Mouse (Mus musculus) macrophage (primary cell): ENCODE measurements at regions not wholly inside any gene's neighbourhood (a gene's known extent, or its start where the extent isn't known, plus 50 kb on each side); places are given as distances from the start of the nearest gene placed in this dataset.

Experiments used
- H3K27ac ChIP-seq: fragments of 350-480 bp; formaldehyde crosslinking; 2 replicates; pipeline ENCODE4 v1.9.0; 2021
- H3K36me3 ChIP-seq: fragments of 350-480 bp; formaldehyde crosslinking; 2 replicates; pipeline ENCODE4 v1.9.0; 2021; ENCODE audit errors: inconsistent target
- H3K4me3 ChIP-seq: fragments of 350-480 bp; formaldehyde crosslinking; 2 replicates; pipeline ENCODE4 v1.9.0; 2021; ENCODE audit errors: inconsistent target
- H3K79me2 ChIP-seq: fragments of 350-480 bp; formaldehyde crosslinking; 2 replicates; pipeline ENCODE4 v1.9.0; 2021; ENCODE audit errors: inconsistent target
- WGBS: methylation state at CpG from one replicate; pipeline ENCODE4 v1.1.7; 2026; ENCODE audit warnings: inconsistent platforms; ENCODE audit not compliant: missing documents; 5-methylcytosine and 5-hydroxymethylcytosine counted together

DNA sequence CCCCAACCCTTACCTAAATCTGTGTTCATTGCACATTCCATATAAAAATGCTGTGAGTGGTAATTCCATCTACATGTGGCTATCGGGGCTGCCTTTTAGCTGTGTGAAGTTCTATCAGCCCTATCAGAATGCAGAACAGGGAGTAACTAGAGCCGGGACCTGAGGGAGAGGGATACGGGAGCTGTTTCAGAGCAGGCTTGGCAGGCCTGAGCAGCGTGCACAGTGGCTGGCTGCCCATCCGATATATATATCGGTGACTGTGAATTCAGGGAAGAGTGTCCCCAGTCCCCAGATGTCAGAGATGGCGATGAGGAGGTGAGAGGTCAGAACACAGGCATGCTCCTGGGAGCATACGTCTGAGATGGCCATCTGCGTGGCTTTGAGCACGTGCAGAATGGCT, 79.0 kb downstream of the Arl4c start:
- no peaks in the 10 kb centered on the region for H3K36me3 ChIP-seq
- H3K4me3 ChIP-seq: no peak overlapping the region
- no peak overlapping the region for H3K27ac ChIP-seq
- 97% methylated on average over 10 of the region's 10 CpGs for WGBS
- no peaks in the 10 kb centered on the region for H3K79me2 ChIP-seq

DNA sequence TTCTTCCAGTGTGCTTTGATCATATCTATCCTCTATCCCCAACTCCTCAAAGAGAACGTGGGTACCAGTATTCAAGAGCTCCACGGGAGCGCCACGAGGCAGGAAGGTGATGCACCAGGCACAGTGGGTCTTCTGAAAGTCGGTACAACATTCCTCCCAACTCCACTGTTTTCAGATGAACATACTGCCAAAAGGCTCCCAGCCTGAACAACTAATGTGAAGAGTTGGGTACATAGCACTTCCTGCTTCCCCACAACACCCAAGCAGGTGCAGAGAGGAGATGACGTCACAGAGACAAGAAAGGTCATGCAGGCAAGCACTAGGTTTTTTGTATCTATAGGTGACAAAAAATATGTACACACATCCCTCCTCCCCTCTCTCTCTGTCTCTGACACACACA, 79.7 kb downstream of the Arl4c start:
- 87% methylated on average over 6 of the region's 6 CpGs for WGBS
- Histone ChIP-seq H3K27ac (no peak overlapping the region), H3K79me2 (no peaks in the 10 kb centered on the region)

GRCm38 (mm10) chr1:88621214-88621613, 80.8 kb downstream of the Arl4c start:
- no peak overlapping the region for H3K4me3 ChIP-seq
- no peaks in the 10 kb centered on the region for H3K36me3 ChIP-seq
- H3K79me2 ChIP-seq: no peaks in the 10 kb centered on the region
- 48% methylated on average over 2 of the region's 2 CpGs for WGBS
- H3K27ac ChIP-seq: no peak overlapping the region

More for the DNA sequence above, 79.7 kb downstream of the Arl4c start:
- H3K36me3 ChIP-seq: no peaks in the 10 kb centered on the region
- H3K4me3 ChIP-seq: no peak overlapping the region

DNA sequence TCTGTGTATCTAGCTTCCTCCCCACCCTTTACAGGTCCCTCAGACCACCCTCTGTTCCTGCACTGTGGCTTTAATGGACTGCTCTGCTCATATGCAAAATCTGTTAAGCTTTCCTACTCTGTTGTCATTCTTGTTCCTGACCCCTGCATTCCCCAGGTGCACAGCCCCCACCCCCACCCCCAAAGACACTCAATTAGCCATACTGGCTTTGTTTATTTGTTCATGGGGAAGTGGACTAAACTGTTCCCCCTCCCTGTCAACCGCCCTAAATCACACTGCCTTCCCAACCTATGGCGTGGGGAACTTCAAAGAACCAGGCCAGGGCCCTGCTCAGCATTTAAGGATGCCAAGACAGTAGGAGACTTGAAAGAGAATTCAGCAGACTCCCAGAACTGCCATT, 89.0 kb downstream of the Arl4c start:
- Histone ChIP-seq H3K79me2 (no peaks in the 10 kb centered on the region), H3K27ac (no peak overlapping the region), H3K36me3 (no peaks in the 10 kb centered on the region), H3K4me3 (no peak overlapping the region)
- 90% methylated on average over 2 of the region's 2 CpGs for WGBS

DNA sequence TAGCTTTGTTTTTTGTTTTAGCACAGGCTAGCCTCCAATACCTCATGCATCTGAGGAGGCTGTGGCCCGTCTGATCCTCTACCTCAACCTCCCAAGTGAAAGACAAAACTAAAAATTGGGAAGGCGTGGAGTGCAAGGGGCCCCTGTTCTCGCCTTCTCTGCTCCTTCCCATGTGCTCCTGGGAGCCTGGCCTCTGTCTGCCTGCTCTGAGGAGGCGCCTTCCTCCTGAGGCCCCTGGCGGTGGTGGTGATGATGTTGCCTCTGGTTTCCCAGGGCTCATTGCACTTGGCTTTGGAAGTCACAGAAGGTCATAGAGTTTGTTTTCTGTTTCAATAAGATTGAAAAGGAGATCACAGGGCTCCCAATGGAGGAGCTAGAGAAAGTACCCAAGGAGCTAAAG, 90.8 kb downstream of the Arl4c start:
- Histone ChIP-seq H3K27ac (no peak overlapping the region), H3K36me3 (no peaks in the 10 kb centered on the region), H3K4me3 (no peak overlapping the region), H3K79me2 (no peaks in the 10 kb centered on the region)
- WGBS: 94% methylated on average over 5 of the region's 5 CpGs

GRCm38 (mm10) chr1:88610810-88611209, 91.2 kb downstream of the Arl4c start:
- no peaks in the 10 kb centered on the region for H3K79me2 ChIP-seq
- no peak overlapping the region for H3K4me3 ChIP-seq
- no peaks in the 10 kb centered on the region for H3K36me3 ChIP-seq
- WGBS: 75% methylated on average over 9 of the region's 9 CpGs
- no peak overlapping the region for H3K27ac ChIP-seq

DNA sequence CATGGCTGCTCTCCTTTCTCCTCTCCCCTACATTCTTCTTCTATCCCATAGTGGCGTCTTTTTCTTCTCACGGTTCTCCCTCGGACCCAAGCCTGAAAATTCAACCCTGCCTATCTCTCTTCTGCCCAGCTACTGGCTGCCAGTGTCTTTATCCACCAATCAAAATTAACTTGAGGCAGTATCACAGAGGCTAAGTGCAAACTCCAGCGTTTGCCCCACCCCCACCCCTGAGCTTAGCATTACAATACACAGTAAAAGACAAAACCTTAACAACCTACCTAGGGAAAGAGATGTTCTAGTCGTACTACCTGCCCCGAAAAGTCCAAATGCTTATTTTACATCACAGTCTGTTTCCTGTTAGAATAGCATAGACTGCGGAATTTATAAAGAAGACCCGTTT, 93.2 kb downstream of the Arl4c start:
- H3K27ac ChIP-seq: no peak overlapping the region
- no peaks in the 10 kb centered on the region for H3K79me2 ChIP-seq
- H3K4me3 ChIP-seq: no peak overlapping the region
- WGBS: 85% methylated on average over 8 of the region's 8 CpGs
- no peaks in the 10 kb centered on the region for H3K36me3 ChIP-seq

- no peak overlapping the region for H3K27ac ChIP-seq
- no peaks in the 10 kb centered on the region for H3K79me2 ChIP-seq
- no peak overlapping the region for H3K4me3 ChIP-seq
- H3K36me3 ChIP-seq: no peaks in the 10 kb centered on the region
- WGBS: 82% methylated on average over 8 of the region's 8 CpGs
Measured at GRCm38 (mm10) chr1:88608236-88608635, 93.8 kb downstream of the Arl4c start.

DNA sequence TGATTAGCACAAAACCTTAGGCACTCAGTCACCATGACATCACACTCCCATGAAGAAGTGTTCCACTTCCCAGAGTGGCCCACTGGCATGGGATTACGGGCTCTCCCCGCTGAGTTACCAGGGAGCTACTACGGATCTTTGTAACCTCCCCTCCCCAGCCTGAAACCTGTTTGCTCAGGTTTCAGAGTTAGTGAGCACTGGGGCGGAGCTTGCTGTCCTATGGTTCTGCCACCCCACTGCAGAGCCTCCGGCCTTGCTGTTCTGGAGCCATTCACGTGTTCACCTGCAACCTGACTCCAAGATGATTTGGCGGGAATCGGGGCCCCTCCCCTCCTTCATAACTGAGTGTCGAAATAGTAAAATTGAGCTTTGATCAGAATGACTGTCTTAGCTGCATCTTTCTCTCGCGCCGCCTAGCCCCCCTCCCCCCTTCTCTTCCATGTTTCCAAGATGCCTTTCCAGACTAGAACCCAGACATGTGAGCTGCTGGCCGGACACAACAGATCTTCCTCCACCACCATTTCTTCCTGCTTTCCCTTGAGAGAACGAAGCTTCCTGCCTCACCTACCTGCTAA, 95.8 kb upstream of the Glrp1 start:
- no peak overlapping the region for H3K27ac ChIP-seq
- no peak overlapping the region for H3K4me3 ChIP-seq
- 88% methylated on average over 13 of the region's 14 CpGs for WGBS
- H3K79me2 ChIP-seq: no peaks in the 10 kb centered on the region
- no peaks in the 10 kb centered on the region for H3K36me3 ChIP-seq

- no peak overlapping the region for H3K4me3 ChIP-seq
- H3K36me3 ChIP-seq: no peaks in the 10 kb centered on the region
- H3K79me2 ChIP-seq: no peaks in the 10 kb centered on the region
- H3K27ac ChIP-seq: no peak overlapping the region
- WGBS: 87% methylated on average over 3 of the region's 3 CpGs
Measured at GRCm38 (mm10) chr1:88602241-88602640, 92.4 kb upstream of the Glrp1 start.

DNA sequence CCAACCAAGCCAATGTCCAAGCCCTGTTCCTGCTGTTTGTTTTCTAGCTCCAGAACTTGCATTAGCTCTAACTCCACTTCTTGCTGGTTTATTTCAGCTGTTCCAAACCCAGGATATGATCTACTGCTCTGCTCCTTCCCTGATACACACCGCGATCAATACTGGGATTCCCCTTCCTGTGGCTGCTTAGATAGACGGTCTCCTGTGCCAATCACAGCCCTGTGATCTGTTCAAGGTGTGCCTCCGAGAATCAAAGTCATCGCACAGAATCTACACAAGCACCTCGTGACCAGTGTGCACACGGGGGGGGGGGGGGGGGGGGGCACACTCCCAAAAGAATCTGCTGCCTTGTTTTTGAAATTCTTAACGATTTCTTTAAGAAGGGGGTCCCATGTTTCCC, 91.9 kb upstream of the Glrp1 start:
- no peak overlapping the region for H3K4me3 ChIP-seq
- H3K79me2 ChIP-seq: no peaks in the 10 kb centered on the region
- no peaks in the 10 kb centered on the region for H3K36me3 ChIP-seq
- H3K27ac ChIP-seq: no peak overlapping the region
- WGBS: 92% methylated on average over 7 of the region's 8 CpGs

- Histone ChIP-seq H3K27ac (no peak overlapping the region), H3K4me3 (no peak overlapping the region), H3K36me3 (no peaks in the 10 kb centered on the region), H3K79me2 (no peaks in the 10 kb centered on the region)
- 93% methylated on average over 1 of the region's 1 CpGs for WGBS
Measured at GRCm38 (mm10) chr1:88600145-88600544, 90.3 kb upstream of the Glrp1 start.

GRCm38 (mm10) chr1:88594484-88595254, 84.8 kb upstream of the Glrp1 start:
- WGBS: 79% methylated on average over 9 of the region's 9 CpGs
- no peak overlapping the region for H3K27ac ChIP-seq
- no peaks in the 10 kb centered on the region for H3K79me2 ChIP-seq
- no peaks in the 10 kb centered on the region for H3K36me3 ChIP-seq
- H3K4me3 ChIP-seq: no peak overlapping the region

DNA sequence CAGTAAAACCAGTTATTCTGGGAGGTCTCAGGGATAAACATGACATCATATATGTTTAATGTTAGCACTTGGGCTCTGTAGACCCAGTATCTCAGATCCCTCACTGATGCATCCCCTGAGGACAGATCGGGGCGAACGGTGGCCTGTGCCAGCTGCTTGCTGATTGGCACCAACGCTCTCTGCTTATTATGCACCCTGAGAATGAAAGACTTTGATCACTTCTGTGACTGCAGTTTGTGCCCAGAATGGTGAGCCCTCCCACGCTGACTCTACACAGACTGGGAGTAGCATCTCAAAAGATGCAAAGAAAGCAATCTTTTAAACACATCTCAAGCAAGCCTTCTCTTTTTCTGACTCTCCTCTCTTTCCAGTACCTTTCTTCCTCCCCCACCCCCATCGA, 82.2 kb upstream of the Glrp1 start:
- no peaks in the 10 kb centered on the region for H3K79me2 ChIP-seq
- H3K27ac ChIP-seq: no peak overlapping the region
- H3K4me3 ChIP-seq: no peak overlapping the region
- no peaks in the 10 kb centered on the region for H3K36me3 ChIP-seq
- 93% methylated on average over 6 of the region's 6 CpGs for whole genome bisulfite sequencing

- 80% methylated on average over 9 of the region's 9 CpGs for WGBS
- no peak overlapping the region for H3K27ac ChIP-seq
- no peaks in the 10 kb centered on the region for H3K79me2 ChIP-seq
- no peak overlapping the region for H3K4me3 ChIP-seq
- H3K36me3 ChIP-seq: no peaks in the 10 kb centered on the region
Measured at GRCm38 (mm10) chr1:88590802-88591380, 81.0 kb upstream of the Glrp1 start.
